ENCODE assay signal across 14 mouse cellular contexts in the genomic region with DNA sequence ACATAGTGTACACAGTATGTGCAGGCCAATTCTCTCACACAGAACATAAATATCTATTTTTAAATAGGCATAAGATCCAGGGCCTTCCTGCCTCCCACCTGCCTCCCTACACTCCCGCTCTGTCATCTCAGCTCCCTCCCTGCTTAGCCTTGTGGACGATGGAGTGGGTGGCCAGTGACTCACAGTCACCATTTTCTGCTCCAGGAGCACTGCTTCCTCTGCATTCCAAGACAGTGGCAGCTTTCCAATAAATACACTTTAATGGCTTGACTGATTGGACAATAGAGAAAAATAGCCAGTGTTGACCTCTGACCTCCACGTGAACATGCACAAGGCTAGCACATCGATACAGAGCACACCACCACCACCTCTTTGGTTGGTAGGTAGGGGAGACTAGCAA. TPM values are rescaled to one million over a fixed set of nuclear protein-coding genes. Genes with fewer than 3 reads are reported as not detected.
A peak's percentile ranks its signal among the peaks of the same experiment; 100 is the strongest.
DNase-seq lines count a peak whose midpoint lies in the region; ATAC-seq lines count a peak whose summit lies in the region.
"Had no signal": no experiment of that assay in that cellular context is flagged by ENCODE, and none has a peak within 500 bp of the region (broad histone marks: within the 10 kb centered on the region; RNA-seq: fewer than 3 reads in every experiment).

No protein-coding gene starts in this region.

- ATAC-seq in heart, embryonic 15.5 days (replicated peaks; ENCODE audit: insufficient number of reproducible peaks, insufficient read depth, low FRiP score, low read depth), result peak; percentile 58; the same call in 1 of the 2 replicates
- no peak for ATAC-seq in liver, embryonic 12.5 days
- ATAC-seq: forebrain, embryonic 13.5 days had no signal

- intact Hi-C loops in heart, postnatal 14 days (cut with DNase I), result no loop called here

- H3K9ac ChIP-seq in heart, embryonic 15.5 days, result no peak overlapping the region
- H3K9ac ChIP-seq in liver, embryonic 12.5 days, result no peak overlapping the region
- H3K9ac ChIP-seq: embryonic facial prominence, embryonic 12.5 days; forebrain, embryonic 13.5 days; hindbrain, embryonic 13.5 days; limb, embryonic 15.5 days; neural tube, embryonic 15.5 days had no signal

- H3K4me3 ChIP-seq in heart, embryonic 15.5 days, result no peak overlapping the region
- H3K4me3 ChIP-seq in liver, embryonic 12.5 days, result no peak overlapping the region
- H3K4me3 ChIP-seq: embryonic facial prominence, embryonic 12.5 days; forebrain, embryonic 13.5 days; hindbrain, embryonic 13.5 days; limb, embryonic 15.5 days; neural tube, embryonic 15.5 days had no signal

- H3K4me1 ChIP-seq in heart, embryonic 15.5 days (replicated peaks), result no peaks in the 10 kb centered on the region
- H3K4me1 ChIP-seq in liver, embryonic 12.5 days, result no peaks in the 10 kb centered on the region
- H3K4me1 ChIP-seq: embryonic facial prominence, embryonic 12.5 days; forebrain, embryonic 13.5 days; hindbrain, embryonic 13.5 days; limb, embryonic 15.5 days; neural tube, embryonic 15.5 days had no signal

- H3K4me2 ChIP-seq in heart, embryonic 15.5 days, result no peak overlapping the region
- no peak overlapping the region for H3K4me2 ChIP-seq in liver, embryonic 12.5 days
- H3K4me2 ChIP-seq: embryonic facial prominence, embryonic 12.5 days; forebrain, embryonic 13.5 days; hindbrain, embryonic 13.5 days; limb, embryonic 15.5 days; neural tube, embryonic 15.5 days had no signal

- no peaks in the 10 kb centered on the region for H3K27me3 ChIP-seq in heart, embryonic 15.5 days
- H3K27me3 ChIP-seq in liver, embryonic 12.5 days (replicated peaks), result no peaks in the 10 kb centered on the region; the same call in 1 of the 2 replicates
- H3K27me3 ChIP-seq: embryonic facial prominence, embryonic 12.5 days; forebrain, embryonic 13.5 days; hindbrain, embryonic 13.5 days; limb, embryonic 15.5 days; neural tube, embryonic 15.5 days had no signal

- H3K27ac ChIP-seq in heart, embryonic 15.5 days, result no peak overlapping the region
- no peak overlapping the region for H3K27ac ChIP-seq in liver, embryonic 12.5 days
- H3K27ac ChIP-seq: embryonic facial prominence, embryonic 12.5 days; forebrain, embryonic 13.5 days; hindbrain, embryonic 13.5 days; limb, embryonic 15.5 days; neural tube, embryonic 15.5 days had no signal

- H3K9me3 ChIP-seq in heart, embryonic 15.5 days (replicated peaks), result no peaks in the 10 kb centered on the region
- no peaks in the 10 kb centered on the region for H3K9me3 ChIP-seq in liver, embryonic 12.5 days (replicated peaks)
- H3K9me3 ChIP-seq: embryonic facial prominence, embryonic 12.5 days; forebrain, embryonic 13.5 days; hindbrain, embryonic 13.5 days; limb, embryonic 15.5 days; neural tube, embryonic 15.5 days had no signal

- no peaks in the 10 kb centered on the region for H3K36me3 ChIP-seq in heart, embryonic 15.5 days
- no peaks in the 10 kb centered on the region for H3K36me3 ChIP-seq in liver, embryonic 12.5 days
- H3K36me3 ChIP-seq: embryonic facial prominence, embryonic 12.5 days; hindbrain, embryonic 13.5 days; limb, embryonic 15.5 days; neural tube, embryonic 15.5 days had no signal

- DNase-seq in heart, postnatal 14 days, result no peak
- peak; percentile 86 for DNase-seq in right cerebral cortex, adult 18-20 months
- DNase-seq in right cerebral cortex, postnatal 14 days, result no peak
- peak; percentile 37 to 66 for DNase-seq in kidney, postnatal 36 days
- peak; percentile 67 to 75 for DNase-seq in right cerebral cortex, postnatal 36 days (ENCODE audit: low spot score in 2 of 2)
- no peak for DNase-seq in spleen, adult 18-20 months
- DNase-seq: cerebellum, adult 9-11 months had no signal

- WGBS in heart, embryonic 15.5 days, result 50% methylated on average over 4 of the region's 4 CpGs
- WGBS in liver, embryonic 12.5 days (ENCODE audit: insufficient replicate concordance), result 65% methylated on average over 4 of the region's 4 CpGs

RNA-seq across cellular contexts. Expression of gene Arntl, which starts 42.5 kb away (rescaled TPM):
- polyA plus RNA-seq in heart, embryonic 15.5 days (2015; fragmentation: Nextera tagmentation; extraction: Ambion mirVana), result 8.5 and 9.6 TPM in 2 replicates
- 1 to 10 TPM; 8.6 to 9.6 TPM for total RNA-seq in heart, postnatal 14 days (2021)
- 5.4 and 5.7 TPM in 2 replicates for polyA plus RNA-seq in liver, embryonic 12.5 days (2016; fragmentation: Nextera tagmentation; extraction: Ambion mirVana)

Comparison
In these comparisons a context has a peak if more than half of its experiments do, and no peak if none do; other contexts are left out.
1. DNase-seq: peak in right cerebral cortex, adult 18-20 months (single experiment), kidney, postnatal 36 days (2 of 2) and right cerebral cortex, postnatal 36 days (2 of 2); none in heart, postnatal 14 days (0 of 2), right cerebral cortex, postnatal 14 days (single experiment) and spleen, adult 18-20 months (0 of 2).